Mouse (Mus musculus): Measurements from ENCODE around the gene Fstl1.

DNA sequence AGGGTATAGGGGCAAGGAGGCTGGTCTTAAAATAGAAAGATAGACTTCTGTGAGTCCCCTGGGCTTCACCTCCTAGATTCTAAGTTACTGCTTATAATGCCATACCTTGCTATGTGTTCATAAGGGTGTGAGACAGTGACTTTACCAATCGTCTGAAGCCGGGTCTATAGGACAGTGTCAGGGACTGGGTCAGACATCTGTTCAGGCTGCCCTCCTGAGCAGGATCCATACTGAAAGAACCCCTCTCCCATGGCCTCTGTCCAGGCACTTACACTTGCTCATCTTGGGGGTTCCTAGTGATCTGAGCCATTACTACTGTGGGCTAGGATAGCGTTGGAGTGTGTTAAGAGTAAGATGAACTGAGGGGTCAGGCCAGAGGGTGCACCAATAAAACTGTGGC lies 49.6 kb downstream of the Fstl1 start:
- TF ChIP-seq CTCF (IDR thresholded peaks at IDR 0.05 in 2 of 3, conservative IDR thresholded peaks at IDR 0.05 in 1 of 3; ENCODE audit: control insufficient read depth in 1 of 3, insufficient read depth in 1 of 3, low read depth in 2 of 3, low read length in 3 of 3, poor library complexity in 1 of 3, severe bottlenecking in 1 of 3) = no peak
- no peak for TF ChIP-seq HCFC1 (IDR thresholded peaks at IDR 0.05; ENCODE audit: low read depth, low read length)
- no peak for TF ChIP-seq CHD1 (IDR thresholded peaks at IDR 0.05; ENCODE audit: low read depth, low read length)
- TF ChIP-seq E2F4 (IDR thresholded peaks at IDR 0.05; ENCODE audit: borderline replicate concordance, low read depth, low read length) = no peak
- TF ChIP-seq ZC3H11A (IDR thresholded peaks at IDR 0.05; ENCODE audit: low read depth, low read length) = no peak
- TF ChIP-seq ETS1 (IDR thresholded peaks at IDR 0.05; ENCODE audit: low read depth, low read length) = no peak

Data from MEL (cell line).